11 mouse cellular contexts compared by ENCODE assay signal in the genomic region with DNA sequence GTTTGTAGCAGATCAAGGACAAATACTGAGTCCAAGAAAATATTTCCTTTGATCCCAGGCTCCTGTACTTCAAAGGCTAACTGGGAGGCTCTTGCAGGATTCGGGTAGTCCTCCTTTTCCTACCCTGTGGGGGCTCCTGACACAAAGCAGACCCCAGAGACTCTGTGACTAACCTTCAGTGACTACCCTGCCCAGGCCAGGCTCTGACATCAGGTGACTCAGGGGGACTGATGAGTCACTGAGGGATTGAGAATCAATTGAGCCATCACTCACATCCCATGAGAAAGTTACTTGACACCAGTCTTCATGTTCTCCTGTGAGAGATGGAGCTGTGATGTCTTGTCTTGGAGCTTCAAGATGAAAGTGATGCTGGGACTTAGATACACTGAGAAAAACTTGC.
"Had no signal": no experiment of that assay in that cellular context is flagged by ENCODE, and none has a peak within 500 bp of the region (broad histone marks: within the 10 kb centered on the region; RNA-seq: fewer than 3 reads in every experiment).

No protein-coding gene starts in this region.

- ATAC-seq: liver, postnatal 0 days; midbrain, embryonic 16.5 days had no signal

- DNase-seq: kidney, postnatal 10 days; kidney, postnatal 36 days; layer of hippocampus, postnatal 36 days; liver, postnatal 0 days; lung, postnatal 10 days; lung, postnatal 4 days; retina, postnatal 1 day; right cerebral cortex, postnatal 25 days; spleen, adult 18-20 months; thymus, postnatal 36 days had no signal
